Mouse (Mus musculus): ENCODE measurements around the gene Skp2. TPM values are rescaled to one million over a fixed set of nuclear protein-coding genes. Genes with fewer than 3 reads are reported as not detected.

Skp2 gene
- total RNA-seq, 2 experiments from 2014 or later = 12.0 to 14.6 TPM

DNA sequence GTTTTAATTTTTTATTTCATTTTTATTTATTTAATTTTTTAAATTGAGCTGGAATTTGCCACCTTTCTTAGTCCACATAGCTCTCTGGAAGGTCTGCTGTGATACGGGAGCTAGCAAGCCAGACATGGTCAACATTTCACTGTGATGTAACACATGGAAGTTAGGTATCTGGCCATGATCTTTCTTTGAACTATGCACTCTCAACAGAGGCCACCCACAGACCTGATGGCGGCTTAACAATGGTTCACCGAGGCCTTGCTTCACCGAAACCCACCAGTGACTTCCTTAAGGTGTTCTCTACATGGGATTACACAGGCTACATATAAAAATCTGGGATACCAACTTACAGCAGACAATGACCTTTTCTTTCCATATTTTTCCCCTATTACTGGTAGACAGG, 41.1 kb downstream of the Skp2 start:
- no peak for DNase-seq (ENCODE audit: low spot score in 2 of 2)

DNA sequence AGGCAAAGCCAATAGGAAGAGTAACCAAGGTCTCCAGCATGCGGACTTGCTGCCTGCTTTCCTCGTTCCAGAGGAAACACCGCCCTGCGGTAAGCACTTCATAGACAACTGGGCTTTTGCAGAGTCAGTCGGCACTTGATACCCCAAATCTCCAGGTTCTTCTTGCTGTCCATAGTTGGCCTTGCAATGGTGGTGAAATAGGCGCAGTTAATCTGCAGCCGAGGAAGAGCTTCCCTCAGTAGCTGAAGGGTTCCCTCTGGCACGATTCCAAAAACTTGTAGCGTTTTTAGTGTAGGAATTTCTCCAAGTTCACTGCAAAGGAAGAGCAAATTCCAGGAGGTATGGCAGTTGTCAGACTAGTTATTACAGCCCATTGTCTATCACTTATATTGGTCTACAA, 41.7 kb downstream of the Skp2 start:
- no peak for DNase-seq (ENCODE audit: low spot score in 2 of 2)

DNA sequence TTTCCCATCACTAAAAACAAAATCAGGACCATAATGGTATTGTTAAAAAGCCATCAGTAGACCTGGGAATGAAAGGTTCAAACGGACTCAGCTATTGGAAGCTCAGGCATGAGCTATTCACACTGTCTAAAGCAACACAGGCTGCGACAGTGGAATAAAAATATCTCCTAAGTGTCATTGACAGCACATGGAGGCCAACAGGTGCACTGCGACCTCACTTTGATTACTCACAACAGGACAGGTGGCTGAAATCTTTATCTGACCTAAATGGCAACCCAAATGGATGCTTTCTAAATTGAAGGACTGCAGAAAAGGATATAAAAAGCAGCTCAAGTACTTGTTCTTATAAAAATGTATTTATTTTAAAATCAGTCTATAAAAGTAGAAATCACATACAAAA, 43.6 kb downstream of the Skp2 start:
- DNase-seq (ENCODE audit: low spot score in 2 of 2) = no peak

DNA sequence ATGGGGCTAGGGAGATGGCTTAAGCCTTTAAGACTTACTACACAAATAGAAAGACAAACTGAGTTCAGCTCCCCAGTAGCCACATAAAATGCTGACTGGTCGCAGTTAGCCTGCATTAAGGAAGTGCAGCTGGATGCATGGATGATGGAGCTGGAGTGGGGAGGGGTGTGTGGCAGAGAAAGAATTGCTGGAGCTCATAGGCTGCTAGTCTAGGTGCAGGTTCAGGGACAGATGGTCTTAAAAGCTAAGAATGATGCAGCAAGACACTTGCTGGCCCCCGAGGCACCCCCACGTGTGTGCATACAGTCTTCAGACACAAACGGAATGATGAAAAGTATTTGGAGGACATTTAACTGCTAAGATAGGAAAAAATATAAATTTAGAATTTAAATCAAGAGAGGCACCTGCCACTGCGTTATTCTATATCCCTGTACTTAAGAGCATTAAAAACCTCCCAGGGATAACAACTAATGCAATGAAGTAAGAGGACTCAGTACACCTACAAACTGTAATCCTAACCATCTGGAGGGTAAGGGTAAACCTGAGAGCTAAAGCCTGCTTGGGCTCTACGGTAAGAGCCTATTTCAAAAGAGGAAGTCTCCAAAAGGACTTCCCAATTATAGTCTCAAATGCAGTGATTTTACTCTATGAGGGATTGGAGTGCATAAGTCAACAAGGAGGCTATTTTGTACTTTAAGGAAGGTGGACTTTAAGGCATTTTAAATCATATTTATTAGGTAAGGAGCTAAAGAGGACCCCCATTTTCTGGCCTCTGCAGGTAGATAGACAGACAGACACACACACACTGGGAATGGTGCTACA, 44.5 kb downstream of the Skp2 start:
- no peak for DNase-seq (ENCODE audit: low spot score in 2 of 2)

DNA sequence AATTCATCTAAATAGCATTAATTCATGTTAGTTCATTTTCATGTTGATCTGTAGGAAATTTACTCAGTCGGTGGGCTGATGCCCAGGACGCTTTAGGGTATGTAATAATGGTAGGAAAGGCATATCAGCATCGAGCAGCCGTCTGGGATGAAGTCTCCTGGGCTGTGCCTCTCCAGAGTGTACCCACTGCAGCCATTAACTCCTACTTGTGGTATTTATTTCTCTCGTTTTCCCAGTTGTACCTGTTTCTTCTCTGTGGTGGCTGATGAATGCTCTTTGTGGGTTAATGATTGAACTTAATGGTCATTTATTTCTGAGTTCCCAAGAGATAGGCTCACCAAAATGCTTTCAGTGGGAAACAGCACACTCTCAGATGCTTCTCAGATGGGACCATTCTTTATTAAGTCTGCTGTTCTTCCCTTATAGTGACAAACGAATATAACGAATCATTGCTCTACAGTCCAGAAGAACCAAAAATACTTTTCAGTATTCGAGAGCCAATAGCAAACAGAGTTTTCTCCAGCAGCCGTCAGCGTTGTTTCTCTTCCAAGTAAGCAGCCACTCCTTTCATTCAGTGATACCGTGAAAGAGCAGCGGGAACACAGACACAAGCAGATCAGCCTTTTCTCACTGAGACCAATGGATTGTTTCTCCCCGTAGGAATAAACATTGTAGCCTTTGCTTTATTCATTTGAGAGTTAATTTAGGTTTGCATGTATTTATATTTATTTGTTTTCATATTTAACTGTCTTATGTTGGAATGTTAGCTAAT, 48.7 kb downstream of the Skp2 start:
- no peak for DNase-seq (ENCODE audit: low spot score in 2 of 2)

DNA sequence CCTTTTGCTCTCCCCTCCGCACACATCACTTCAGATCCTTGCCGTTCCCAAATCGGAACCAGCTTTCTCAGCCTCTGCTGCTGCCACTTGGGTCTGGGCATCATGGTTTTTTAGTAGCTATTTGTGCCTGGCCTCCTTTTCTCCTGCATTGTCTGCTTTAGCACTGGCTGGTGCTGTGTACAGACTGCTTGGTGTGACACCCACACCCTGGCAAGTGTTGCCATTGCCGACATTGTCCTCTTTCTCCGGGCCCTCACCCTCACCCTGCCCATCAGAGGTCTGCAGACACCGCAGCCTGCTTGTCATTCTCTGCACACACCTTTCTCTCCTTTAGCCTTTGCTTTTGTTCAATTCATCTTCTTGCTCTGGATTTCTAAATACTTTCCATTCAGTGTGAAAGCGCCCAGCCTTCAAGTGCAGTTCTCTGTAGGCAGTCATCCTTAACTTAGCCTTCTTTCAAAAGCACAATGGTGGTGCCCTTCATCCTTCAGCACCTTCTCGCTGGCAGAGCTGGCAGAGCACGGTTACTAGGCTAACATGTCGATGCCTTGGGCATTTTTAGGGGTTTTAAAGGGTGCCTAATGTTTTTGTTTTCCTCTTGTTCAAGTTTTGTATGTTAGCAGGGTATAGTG, 54.7 kb downstream of the Skp2 start:
- no peak for DNase-seq (ENCODE audit: low spot score in 2 of 2)

DNA sequence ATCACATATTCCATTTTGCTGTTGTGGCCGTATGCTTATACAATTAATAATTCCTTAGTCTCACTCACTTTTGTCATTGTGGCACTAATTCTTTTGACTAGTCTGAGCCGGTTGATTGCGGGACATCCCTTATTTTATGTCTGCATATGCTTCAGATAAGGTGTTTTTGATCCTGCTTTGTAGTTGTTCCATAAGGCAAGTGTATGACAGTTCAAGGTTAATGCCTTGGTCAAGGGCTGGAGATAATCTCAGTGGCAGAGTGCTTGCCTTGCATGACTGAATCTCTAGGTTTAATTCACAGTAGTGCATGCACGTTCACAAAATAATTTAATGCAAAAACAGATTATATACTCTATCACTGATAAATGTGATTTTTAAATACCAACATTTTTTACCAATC, 58.4 kb downstream of the Skp2 start:
- DNase-seq (ENCODE audit: low spot score in 2 of 2) = no peak

DNA sequence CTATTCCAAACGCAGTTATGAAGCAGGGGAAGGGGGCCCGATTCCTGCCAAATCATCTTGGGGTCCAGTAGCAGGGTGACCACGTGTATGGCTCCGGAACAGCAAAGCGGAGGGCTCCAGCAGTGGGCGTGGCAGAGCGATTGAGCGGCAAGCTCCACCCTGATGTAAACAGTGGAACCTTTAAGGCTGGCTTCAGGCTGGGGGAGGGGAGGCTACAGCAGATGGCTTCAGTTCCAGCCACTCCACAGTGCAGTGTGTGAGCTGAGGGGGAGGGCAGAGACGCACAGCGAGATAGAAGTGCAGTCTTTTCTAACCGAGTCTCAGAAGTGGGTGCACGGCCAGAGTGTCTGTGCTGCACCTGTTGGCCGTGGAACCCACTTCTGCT, 60.9 kb downstream of the Skp2 start:
- no peak for DNase-seq (ENCODE audit: low spot score in 2 of 2)

DNA sequence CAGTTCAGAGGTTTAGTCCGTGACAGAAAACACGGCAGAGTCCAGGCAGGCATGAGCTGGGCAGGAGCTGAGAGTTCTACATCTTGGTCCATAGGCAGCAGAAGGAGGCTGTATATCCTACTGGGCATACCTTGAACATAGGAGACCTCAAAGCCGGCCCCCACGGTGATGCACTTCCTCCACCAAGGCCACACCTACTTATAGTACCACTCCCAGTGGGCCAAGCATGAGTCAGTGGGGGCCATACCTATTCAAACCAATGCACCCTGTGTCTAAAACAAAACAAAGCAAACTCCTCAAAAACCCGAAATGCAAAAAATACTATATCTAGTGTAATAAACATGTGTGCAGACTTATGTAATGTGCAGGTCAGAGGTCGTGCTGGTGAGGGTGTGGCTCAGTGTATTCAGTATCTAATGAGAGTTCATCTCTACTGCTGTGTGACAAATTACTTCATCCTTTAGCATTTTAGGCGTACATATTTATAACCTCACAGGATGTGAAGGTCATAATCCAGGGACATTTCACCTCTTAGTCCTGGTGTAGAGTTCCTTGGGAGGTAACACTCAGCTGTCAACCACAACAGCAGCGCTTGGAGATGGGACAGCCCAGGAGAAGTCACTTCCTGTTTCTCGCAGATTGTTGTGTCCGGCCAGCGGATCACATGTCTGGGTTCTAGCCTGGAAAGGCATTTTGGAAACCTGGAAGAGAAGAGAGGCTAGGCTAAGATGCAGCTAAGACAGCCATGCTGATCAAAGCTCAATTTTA, 61.4 kb downstream of the Skp2 start:
- DNase-seq (ENCODE audit: low spot score in 2 of 2) = no peak

DNA sequence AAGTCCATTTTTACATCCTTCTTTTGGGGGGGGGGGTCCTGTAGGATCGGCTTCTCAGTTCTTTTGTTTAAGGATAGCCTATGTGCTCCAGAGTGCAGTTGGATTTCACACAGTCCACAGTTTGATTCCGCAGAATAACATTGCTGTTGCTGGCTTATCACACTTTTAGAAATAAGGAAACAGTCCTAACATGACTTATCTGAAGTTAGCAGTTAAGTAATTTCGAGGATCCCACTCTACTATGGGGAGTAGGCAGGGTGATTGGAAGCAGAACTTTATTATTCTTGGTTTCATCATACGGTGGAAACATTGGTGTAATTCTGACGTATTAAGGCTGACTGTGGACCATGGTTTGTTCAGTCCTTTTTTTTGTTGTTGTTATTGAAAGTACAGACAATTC, 64.6 kb downstream of the Skp2 start:
- DNase-seq (ENCODE audit: low spot score in 2 of 2) = no peak

DNA sequence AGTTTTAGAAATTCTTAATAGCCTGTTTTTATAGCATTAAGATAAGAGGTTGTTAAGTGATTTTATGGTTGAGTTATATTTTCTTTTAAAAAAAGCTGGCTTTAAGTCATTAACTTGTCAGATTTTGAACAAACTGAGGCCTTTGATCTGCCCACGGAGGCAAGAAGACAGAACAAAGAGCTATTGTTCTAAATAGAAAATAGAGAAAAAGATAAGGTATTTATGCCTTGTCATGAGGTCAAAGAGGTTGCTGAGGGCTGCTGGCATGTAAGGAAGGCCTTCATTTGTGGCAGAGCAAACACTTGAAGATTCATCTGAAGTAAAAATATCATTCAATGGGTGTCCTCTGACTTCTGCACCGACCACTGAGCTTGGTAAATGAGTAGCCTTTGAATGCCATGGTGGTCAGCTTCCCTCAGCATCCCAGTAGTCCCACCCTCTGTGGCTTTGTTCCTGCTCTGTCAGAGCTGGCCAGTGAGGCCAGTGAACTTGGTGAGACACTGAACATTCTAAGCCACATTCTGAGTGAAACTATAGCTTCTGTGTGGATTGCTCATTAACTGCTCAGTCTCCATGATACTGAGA, 66.0 kb downstream of the Skp2 start:
- no peak for DNase-seq (ENCODE audit: low spot score in 2 of 2)

DNA sequence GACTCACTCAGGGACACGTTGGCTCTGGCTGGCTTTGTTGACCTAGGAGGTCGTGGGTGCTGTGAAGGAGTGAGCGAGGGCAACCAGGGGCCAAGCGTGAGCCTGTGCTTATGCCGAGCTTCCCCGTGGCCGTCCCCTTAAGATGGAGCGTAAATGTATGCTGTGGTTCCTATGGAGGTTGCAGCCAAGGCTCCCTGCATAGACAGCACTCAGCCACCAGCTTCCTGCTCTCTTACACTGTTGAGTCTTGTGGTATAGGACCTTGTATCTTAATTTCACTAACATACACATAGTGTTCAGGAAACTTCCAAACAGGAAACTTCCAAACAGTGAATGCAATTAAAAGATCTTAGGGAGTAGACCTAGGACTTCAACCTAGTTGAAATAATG, 66.5 kb downstream of the Skp2 start:
- DNase-seq (ENCODE audit: low spot score in 2 of 2) = no peak

DNA sequence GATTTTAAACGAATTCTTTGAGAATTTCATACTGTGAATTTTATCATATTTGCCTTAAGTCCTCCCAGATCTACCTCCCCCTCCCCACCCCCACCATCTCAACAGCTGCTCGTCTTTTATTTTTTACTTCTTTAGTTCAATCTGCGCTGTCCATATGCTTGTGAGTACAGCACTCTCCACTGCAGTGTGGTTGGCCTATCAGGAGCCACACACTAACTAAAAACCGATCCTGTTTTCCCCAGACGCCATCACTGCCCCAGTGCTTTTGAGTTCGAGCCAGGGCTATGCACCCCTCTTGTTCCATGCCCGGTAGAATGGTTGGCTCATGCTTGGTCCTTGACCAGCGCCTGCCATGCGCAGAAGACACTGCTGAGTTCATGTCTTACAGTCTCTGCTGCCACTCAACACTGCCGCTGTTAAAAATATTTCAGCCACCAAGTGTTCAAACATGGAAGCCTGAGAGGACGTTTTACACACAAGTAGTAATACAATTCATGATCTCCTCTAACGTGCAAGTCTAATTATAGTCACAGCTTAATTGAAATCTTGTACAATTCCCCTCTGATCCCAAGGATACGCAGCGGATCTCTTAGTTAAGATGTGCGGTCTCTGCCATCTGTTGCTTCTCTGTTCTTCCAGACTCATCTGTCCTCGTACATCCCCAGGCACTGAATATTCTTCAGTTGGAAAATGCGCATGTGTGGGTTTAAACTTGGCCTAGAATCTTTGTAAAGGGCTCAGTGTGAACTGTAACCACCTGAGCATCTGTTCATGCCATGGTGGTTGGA, 67.1 kb downstream of the Skp2 start:
- no peak for DNase-seq (ENCODE audit: low spot score in 2 of 2)

DNA sequence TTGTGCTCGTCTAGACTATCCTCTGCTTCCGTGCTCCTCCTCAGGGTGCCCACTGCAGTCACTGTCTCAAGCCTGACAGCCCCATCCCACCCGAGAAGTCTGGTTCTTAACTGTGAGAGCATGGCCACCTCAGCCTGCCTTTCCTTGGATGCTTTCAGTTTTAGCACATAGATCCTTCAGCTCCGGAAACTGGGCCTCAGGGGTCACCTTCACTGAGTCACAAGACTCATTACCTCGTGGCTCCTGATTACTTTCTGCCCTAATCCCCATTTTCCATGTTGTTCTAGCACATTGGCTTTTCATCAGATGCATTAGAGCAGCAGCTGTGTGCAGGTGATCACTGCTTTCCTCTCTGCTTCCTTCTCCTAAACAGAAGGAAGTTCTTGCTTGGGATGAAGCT, 67.8 kb downstream of the Skp2 start:
- DNase-seq (ENCODE audit: low spot score in 2 of 2) = no peak

DNA sequence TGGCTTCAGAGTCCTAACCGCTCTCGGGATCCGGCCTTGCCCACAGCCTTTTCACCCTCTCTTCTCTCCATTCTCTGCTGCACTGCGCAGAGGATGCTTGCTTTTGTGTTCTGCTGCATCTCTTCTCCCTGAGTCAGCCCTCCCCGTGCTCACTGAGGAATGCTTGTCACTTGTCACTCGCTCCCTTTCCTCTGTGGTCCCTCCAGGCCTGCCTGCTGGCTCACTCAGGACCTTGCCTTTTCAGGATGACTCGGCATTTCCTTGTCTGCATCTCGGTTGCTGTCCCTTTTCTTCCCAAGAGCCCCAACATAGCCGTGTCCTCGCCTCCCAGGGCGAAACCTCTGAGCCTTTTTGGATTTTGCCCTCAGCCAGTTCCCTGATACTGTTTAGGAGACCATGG, 68.4 kb downstream of the Skp2 start:
- DNase-seq (ENCODE audit: low spot score in 2 of 2) = no peak

DNA sequence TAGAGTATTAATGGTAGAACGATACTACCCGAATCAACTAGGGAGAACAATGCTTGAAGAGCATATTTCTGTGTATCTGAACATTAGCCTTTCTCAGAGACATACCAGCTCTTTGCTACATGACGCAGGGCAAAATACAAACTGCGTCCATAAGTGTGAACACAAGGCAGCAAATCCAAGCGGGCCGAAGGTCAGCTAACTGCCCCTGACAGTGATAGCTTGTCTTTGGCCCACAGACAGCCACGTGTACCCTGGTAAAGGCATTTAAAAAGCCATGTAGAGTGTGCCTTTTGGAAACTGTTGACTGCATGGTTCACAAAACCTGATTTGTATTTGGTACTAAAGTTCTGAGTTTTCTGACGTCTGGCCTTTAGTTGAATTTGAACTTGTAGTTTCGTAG, 72.5 kb downstream of the Skp2 start:
- no peak for DNase-seq (ENCODE audit: low spot score in 2 of 2)

DNA sequence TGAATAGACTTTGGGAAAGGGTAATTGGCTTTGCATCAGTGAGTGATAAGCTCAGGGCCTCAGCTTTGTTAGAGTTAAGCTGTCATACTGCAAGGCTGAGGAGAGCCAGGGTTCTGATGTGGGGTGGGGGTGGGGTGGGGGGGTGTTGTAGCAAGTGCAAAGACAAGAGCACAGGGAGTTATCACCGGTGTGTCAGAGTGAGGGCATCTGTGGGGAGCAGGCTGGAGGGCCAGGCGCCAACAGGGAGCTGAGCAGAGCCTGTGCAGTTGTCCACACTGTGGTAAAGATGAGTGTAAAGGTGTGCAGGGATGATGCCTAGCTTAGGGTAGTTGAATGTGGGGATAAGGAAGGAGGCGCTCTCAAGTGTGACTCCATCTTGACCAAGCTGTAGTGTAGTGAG, 73.9 kb downstream of the Skp2 start:
- no peak for DNase-seq (ENCODE audit: low spot score in 2 of 2)

DNA sequence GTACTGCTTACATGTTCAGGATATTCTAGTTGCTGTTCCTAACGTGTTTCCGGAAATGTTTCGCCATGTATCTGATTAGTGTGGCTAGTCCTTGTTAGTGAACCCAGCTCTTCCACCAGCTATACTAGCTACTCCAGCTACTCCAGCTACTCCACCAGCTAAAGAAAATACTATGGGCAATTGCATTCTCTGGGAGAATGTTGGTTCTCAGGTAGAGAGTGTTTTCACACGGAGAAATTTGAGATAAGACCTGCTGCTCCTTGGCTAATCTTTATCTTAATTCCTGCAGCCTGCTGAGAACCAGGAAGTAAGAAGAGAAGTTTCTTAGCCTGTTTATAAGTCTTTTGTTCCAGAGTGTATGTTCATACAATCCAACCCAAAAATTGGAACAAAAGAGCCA, 75.0 kb downstream of the Skp2 start:
- no peak for DNase-seq (ENCODE audit: low spot score in 2 of 2)

DNA sequence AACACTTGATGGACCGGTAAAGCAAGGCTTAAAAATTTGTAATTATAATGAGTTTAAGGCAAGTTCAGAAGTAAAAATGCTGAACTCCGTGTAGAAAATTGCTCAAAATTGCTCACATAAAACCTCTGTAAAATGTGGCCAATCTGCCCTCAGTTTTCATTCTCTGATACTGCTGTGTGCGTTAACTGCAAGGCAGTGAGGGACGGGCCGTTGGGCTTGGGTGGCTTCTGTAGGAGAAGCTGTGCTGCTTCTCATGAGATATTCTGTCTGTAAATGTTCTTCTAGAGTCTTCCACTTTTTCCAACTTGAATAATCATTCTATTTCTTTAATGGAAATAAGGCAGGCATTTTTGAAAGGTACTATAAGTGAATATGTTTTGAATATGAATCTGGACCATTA, 75.6 kb downstream of the Skp2 start:
- no peak for DNase-seq (ENCODE audit: low spot score in 2 of 2)
